Mouse (Mus musculus): ENCODE results near the gene Arhgap32. TPM values are rescaled to one million over a fixed set of nuclear protein-coding genes. Genes with fewer than 3 reads are reported as not detected.

Arhgap32 gene
- 1.5 TPM for polyA plus RNA-seq (2012; fragmentation: generic; extraction: Trizol)

- no peak for TF ChIP-seq SRF (IDR thresholded peaks at IDR 0.05; ENCODE audit: control insufficient read depth, insufficient read length, low read depth)
- TF ChIP-seq POLR2AphosphoS2 (IDR thresholded peaks at IDR 0.05; ENCODE audit: insufficient read length, low read depth) = no peak
- no peak for TF ChIP-seq MYOD1 (IDR thresholded peaks at IDR 0.05; ENCODE audit: control insufficient read depth in 1 of 3, insufficient read length in 2 of 3, low read depth in 2 of 3)
- no peak for TF ChIP-seq MYOG (IDR thresholded peaks at IDR 0.05; ENCODE audit: control insufficient read depth in 1 of 3, insufficient read depth in 1 of 3, insufficient read length in 2 of 3, low read depth in 2 of 3)
- no peak for TF ChIP-seq MAX (IDR thresholded peaks at IDR 0.05; ENCODE audit: low read depth)
- TF ChIP-seq CEBPB (IDR thresholded peaks at IDR 0.05; ENCODE audit: insufficient read depth, poor library complexity, severe bottlenecking) = no peak
- TF ChIP-seq TCF3 (IDR thresholded peaks at IDR 0.05; ENCODE audit: insufficient read length, low read depth) = no peak
- TF ChIP-seq POLR2A (IDR thresholded peaks at IDR 0.05; ENCODE audit: insufficient read length, low read depth) = no peak
- no peak for TF ChIP-seq USF1 (IDR thresholded peaks at IDR 0.05; ENCODE audit: low read depth)
- no peak for TF ChIP-seq E2F4 (IDR thresholded peaks at IDR 0.05; ENCODE audit: insufficient read depth)
- TF ChIP-seq REST (IDR thresholded peaks at IDR 0.05; ENCODE audit: insufficient read depth, insufficient read length) = no peak
- TF ChIP-seq TCF12 (IDR thresholded peaks at IDR 0.05; ENCODE audit: insufficient read depth, poor library complexity, severe bottlenecking) = no peak
- H3K4me2 ChIP-seq (ENCODE audit: low read depth) = no peak within 1 kb of the TSS
- H3K27me3 ChIP-seq (ENCODE audit: control insufficient read depth, insufficient read depth, insufficient read length) = no peaks in the 10 kb centered on the region
- no peak within 1 kb of the TSS for H3K4me3 ChIP-seq
- H3ac ChIP-seq (ENCODE audit: control insufficient read depth, insufficient read length) = no peak within 1 kb of the TSS
- no peaks in the 10 kb centered on the region for H3K79me2 ChIP-seq (ENCODE audit: control insufficient read depth, insufficient read depth)
- no peaks in the 10 kb centered on the region for H3K36me3 ChIP-seq (ENCODE audit: control insufficient read depth, insufficient read depth)
Observed at GRCm38 (mm10) chr9:32115786-32116185, at the start of gene Arhgap32. Gene Arhgap32, plus strand, starts transcription at chr9:32116136.

DNA sequence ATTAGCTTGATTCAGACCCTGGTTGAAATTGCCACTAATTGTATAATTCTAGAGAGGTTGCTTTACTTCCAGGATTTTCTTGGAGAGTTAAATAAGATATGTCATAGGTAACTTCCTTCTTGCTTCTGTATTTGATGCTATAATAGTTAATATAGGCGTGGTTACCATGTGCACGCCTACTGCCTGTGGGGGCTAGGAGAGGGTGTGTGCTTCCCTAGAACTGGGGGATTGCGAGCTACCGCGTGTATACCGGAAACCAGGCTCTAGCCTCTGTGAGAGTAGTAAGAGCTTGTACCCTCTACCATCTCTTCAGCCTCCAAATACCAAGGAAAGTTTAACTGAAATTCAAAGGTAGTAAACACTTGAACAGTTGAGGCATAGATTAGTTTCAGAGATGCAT lies 43.2 kb upstream of the Arhgap32 start:
- H3ac ChIP-seq (ENCODE audit: control insufficient read depth, insufficient read length) = no peak overlapping the region
- no peaks in the 10 kb centered on the region for H3K79me2 ChIP-seq (ENCODE audit: control insufficient read depth, insufficient read depth)
- TF ChIP-seq SRF (IDR thresholded peaks at IDR 0.05; ENCODE audit: control insufficient read depth, insufficient read length, low read depth) (no peak), MYOG (IDR thresholded peaks at IDR 0.05; ENCODE audit: control insufficient read depth in 1 of 3, insufficient read depth in 1 of 3, insufficient read length in 2 of 3, low read depth in 2 of 3) (no peak), TCF3 (IDR thresholded peaks at IDR 0.05; ENCODE audit: insufficient read length, low read depth) (no peak), MAX (IDR thresholded peaks at IDR 0.05; ENCODE audit: low read depth) (no peak), CEBPB (IDR thresholded peaks at IDR 0.05; ENCODE audit: insufficient read depth, poor library complexity, severe bottlenecking) (no peak), TCF12 (IDR thresholded peaks at IDR 0.05; ENCODE audit: insufficient read depth, poor library complexity, severe bottlenecking) (no peak), POLR2A (IDR thresholded peaks at IDR 0.05; ENCODE audit: insufficient read length, low read depth) (no peak), USF1 (IDR thresholded peaks at IDR 0.05; ENCODE audit: low read depth) (no peak)
- no peaks in the 10 kb centered on the region for H3K27me3 ChIP-seq (ENCODE audit: control insufficient read depth, insufficient read depth, insufficient read length)
- H3K4me3 ChIP-seq = no peak overlapping the region
- no peaks in the 10 kb centered on the region for H3K36me3 ChIP-seq (ENCODE audit: control insufficient read depth, insufficient read depth)
- no peak overlapping the region for H3K4me2 ChIP-seq (ENCODE audit: low read depth)

DNA sequence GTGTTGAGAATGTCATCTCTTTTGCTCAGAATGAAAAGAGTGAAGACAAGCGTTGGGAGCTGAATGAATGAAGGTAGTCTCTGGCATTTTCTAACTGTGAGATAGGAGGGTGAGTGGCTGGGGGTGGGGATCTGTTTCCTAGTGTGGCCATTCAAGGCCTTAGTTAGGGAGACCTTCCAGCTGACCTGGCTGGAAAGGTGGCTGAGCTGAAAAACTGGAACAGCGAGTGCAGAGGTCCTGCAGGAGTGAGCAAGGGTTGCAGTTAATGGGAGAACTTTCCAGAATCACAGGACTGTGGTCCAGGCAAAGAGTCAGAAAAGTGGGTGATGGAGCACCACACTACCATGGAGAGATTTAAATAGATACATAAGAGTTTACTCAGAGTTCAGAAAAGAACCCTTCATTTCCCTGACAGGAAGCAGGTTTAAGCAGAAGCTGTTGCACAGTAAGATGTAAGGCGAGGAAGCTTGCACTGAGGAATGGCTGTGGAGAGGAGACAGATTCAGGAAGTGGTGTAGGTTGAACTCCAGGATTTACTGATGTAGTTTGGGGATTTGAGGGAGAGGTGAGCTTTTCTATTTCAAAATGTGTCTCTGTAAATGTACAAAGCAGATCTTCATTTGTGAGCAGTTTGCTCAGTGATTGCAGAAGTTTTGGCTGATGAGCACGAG lies 27.7 kb upstream of the Arhgap32 start:
- Histone ChIP-seq H3K4me3 (no peak overlapping the region), H3K36me3 (ENCODE audit: control insufficient read depth, insufficient read depth) (no peaks in the 10 kb centered on the region), H3K79me2 (ENCODE audit: control insufficient read depth, insufficient read depth) (no peaks in the 10 kb centered on the region), H3K27me3 (ENCODE audit: control insufficient read depth, insufficient read depth, insufficient read length) (no peaks in the 10 kb centered on the region), H3K4me2 (ENCODE audit: low read depth) (no peak overlapping the region), H3ac (ENCODE audit: control insufficient read depth, insufficient read length) (no peak overlapping the region)
- TF ChIP-seq MAX (IDR thresholded peaks at IDR 0.05; ENCODE audit: low read depth) = no peak
- TF ChIP-seq MYOG (IDR thresholded peaks at IDR 0.05; ENCODE audit: control insufficient read depth in 1 of 3, insufficient read depth in 1 of 3, insufficient read length in 2 of 3, low read depth in 2 of 3) = no peak
- TF ChIP-seq TCF3 (IDR thresholded peaks at IDR 0.05; ENCODE audit: insufficient read length, low read depth) = no peak
- TF ChIP-seq POLR2A (IDR thresholded peaks at IDR 0.05; ENCODE audit: insufficient read length, low read depth) = no peak
- TF ChIP-seq CEBPB (IDR thresholded peaks at IDR 0.05; ENCODE audit: insufficient read depth, poor library complexity, severe bottlenecking) = no peak
- no peak for TF ChIP-seq POLR2AphosphoS2 (IDR thresholded peaks at IDR 0.05; ENCODE audit: insufficient read length, low read depth)
- TF ChIP-seq SRF (IDR thresholded peaks at IDR 0.05; ENCODE audit: control insufficient read depth, insufficient read length, low read depth) = no peak
- no peak for TF ChIP-seq USF1 (IDR thresholded peaks at IDR 0.05; ENCODE audit: low read depth)
- no peak for TF ChIP-seq REST (IDR thresholded peaks at IDR 0.05; ENCODE audit: insufficient read depth, insufficient read length)
- TF ChIP-seq E2F4 (IDR thresholded peaks at IDR 0.05; ENCODE audit: insufficient read depth) = no peak
- no peak for TF ChIP-seq MYOD1 (IDR thresholded peaks at IDR 0.05; ENCODE audit: control insufficient read depth in 1 of 3, insufficient read length in 2 of 3, low read depth in 2 of 3)

GRCm38 (mm10) chr9:32088882-32089281 lies 27.1 kb upstream of the Arhgap32 start:
- TF ChIP-seq CEBPB (IDR thresholded peaks at IDR 0.05; ENCODE audit: insufficient read depth, poor library complexity, severe bottlenecking) (no peak), MYOD1 (IDR thresholded peaks at IDR 0.05; ENCODE audit: control insufficient read depth in 1 of 3, insufficient read length in 2 of 3, low read depth in 2 of 3) (no peak), POLR2AphosphoS2 (IDR thresholded peaks at IDR 0.05; ENCODE audit: insufficient read length, low read depth) (no peak), TCF3 (IDR thresholded peaks at IDR 0.05; ENCODE audit: insufficient read length, low read depth) (no peak), REST (IDR thresholded peaks at IDR 0.05; ENCODE audit: insufficient read depth, insufficient read length) (no peak), E2F4 (IDR thresholded peaks at IDR 0.05; ENCODE audit: insufficient read depth) (no peak), MYOG (IDR thresholded peaks at IDR 0.05; ENCODE audit: control insufficient read depth in 1 of 3, insufficient read depth in 1 of 3, insufficient read length in 2 of 3, low read depth in 2 of 3) (no peak), TCF12 (IDR thresholded peaks at IDR 0.05; ENCODE audit: insufficient read depth, poor library complexity, severe bottlenecking) (no peak), MAX (IDR thresholded peaks at IDR 0.05; ENCODE audit: low read depth) (no peak), POLR2A (IDR thresholded peaks at IDR 0.05; ENCODE audit: insufficient read length, low read depth) (no peak), USF1 (IDR thresholded peaks at IDR 0.05; ENCODE audit: low read depth) (no peak), SRF (IDR thresholded peaks at IDR 0.05; ENCODE audit: control insufficient read depth, insufficient read length, low read depth) (no peak)
- no peaks in the 10 kb centered on the region for H3K79me2 ChIP-seq (ENCODE audit: control insufficient read depth, insufficient read depth)
- no peak overlapping the region for H3K4me2 ChIP-seq (ENCODE audit: low read depth)
- H3K4me3 ChIP-seq = no peak overlapping the region
- H3K27me3 ChIP-seq (ENCODE audit: control insufficient read depth, insufficient read depth, insufficient read length) = no peaks in the 10 kb centered on the region
- H3K36me3 ChIP-seq (ENCODE audit: control insufficient read depth, insufficient read depth) = no peaks in the 10 kb centered on the region
- no peak overlapping the region for H3ac ChIP-seq (ENCODE audit: control insufficient read depth, insufficient read length)
